Comparison of ENCODE assay signal across 23 mouse cellular contexts in genomic region chr19:43647261-43647660, GRCm38 (mm10). TPM values are rescaled to one million over a fixed set of nuclear protein-coding genes. Genes with fewer than 3 reads are reported as not detected.
"Had no signal": no experiment of that assay in that cellular context is flagged by ENCODE, and none has a peak within 500 bp of the region (broad histone marks: within the 10 kb centered on the region; RNA-seq: fewer than 3 reads in every experiment).

No protein-coding gene starts in this region.

- H3K27me3 ChIP-seq: intestine, embryonic 15.5 days; midbrain, embryonic 12.5 days had no signal

- H3K4me3 ChIP-seq: intestine, embryonic 15.5 days; kidney, embryonic 15.5 days; limb, embryonic 12.5 days; limb, embryonic 15.5 days; liver, embryonic 12.5 days; liver, embryonic 15.5 days; midbrain, embryonic 12.5 days had no signal

- H3K27ac ChIP-seq: intestine, embryonic 15.5 days; kidney, embryonic 15.5 days; limb, embryonic 12.5 days; limb, embryonic 15.5 days; liver, embryonic 12.5 days; liver, embryonic 15.5 days; midbrain, embryonic 12.5 days; stomach, postnatal 0 days had no signal

- DNase-seq: kidney, adult 11 months; kidney, adult 8-10 months; kidney, postnatal 10 days; kidney, postnatal 36 days; left cerebral cortex, postnatal 4 days; lung, adult 2 months; lung, postnatal 14 days; lung, postnatal 4 days; right cerebral cortex, adult 18-20 months; right cerebral cortex, postnatal 25 days; thymus, adult 2 months; thymus, postnatal 14 days; thymus, postnatal 4 days had no signal

- H3K36me3 ChIP-seq: intestine, embryonic 15.5 days; kidney, embryonic 15.5 days; limb, embryonic 12.5 days; limb, embryonic 15.5 days; liver, embryonic 12.5 days; liver, embryonic 15.5 days; midbrain, embryonic 12.5 days had no signal

- H3K4me1 ChIP-seq: limb, embryonic 12.5 days; limb, embryonic 15.5 days; liver, embryonic 12.5 days; midbrain, embryonic 12.5 days had no signal

RNA-seq across cellular contexts. Expression of gene Nkx2-3, which starts 35.1 kb away (rescaled TPM):
- polyA plus RNA-seq: limb, embryonic 12.5 days; limb, embryonic 15.5 days; lung, adult 2 months; lung, embryonic 16.5 days; neural tube, embryonic 14.5 days; thymus, adult 2 months had no signal
